Mouse (Mus musculus) megakaryocyte progenitor cell, adult 5-6 weeks (primary cell): ENCODE data around the gene Gm20821. TPM values are rescaled to one million over a fixed set of nuclear protein-coding genes. Genes with fewer than 3 reads are reported as not detected.
"Not testable (repeated sequence)": the region's sequence is repeated elsewhere in the genome, so short reads cannot be mapped to it uniquely, and the experiment has no call there.

Experiments used
- ATAC-seq: replicated peaks from 2 replicates; pipeline ENCODE4 v1.8.0; 2016; ENCODE audit warnings: mild to moderate bottlenecking, moderate TSS enrichment, inconsistent platforms; ENCODE audit not compliant: poor library complexity
- total RNA-seq, 2 experiments: library from RNA; stranded (forward) in 1 of 2; stranded (reverse) in 1 of 2; fragments of 157-497, 149-512 nt in 1 of 2; fragments of 200-1000 nt in 1 of 2; gene quantifications; 2 replicates each; pipeline versions ENCODE4 v1.2.3 to v1.2.4; 2015 to 2017

Gm20821 gene
- not detected in 2 replicates for total RNA-seq (2015)
- not detected in 2 replicates for total RNA-seq (2017)

- ATAC-seq = not testable (repeated sequence)
Measured at GRCm38 (mm10) chrY:9781504-9781903, at the start of gene Gm20821. Gm20821 (plus strand) TSS chrY:9781804.
